Mouse (Mus musculus) urinary bladder, postnatal 25 days (tissue): ENCODE data around the gene Mrps17.
A peak's percentile ranks its signal among the peaks of the same experiment; 100 is the strongest.
"Not testable (repeated sequence)": the region's sequence is repeated elsewhere in the genome, so short reads cannot be mapped to it uniquely, and the experiment has no call there.

Experiments
- DNase-seq: peaks from one replicate; pipeline ENCODE4 v3.0.0; 2022; ENCODE audit warnings: low spot score

The Mrps17 gene

DNA sequence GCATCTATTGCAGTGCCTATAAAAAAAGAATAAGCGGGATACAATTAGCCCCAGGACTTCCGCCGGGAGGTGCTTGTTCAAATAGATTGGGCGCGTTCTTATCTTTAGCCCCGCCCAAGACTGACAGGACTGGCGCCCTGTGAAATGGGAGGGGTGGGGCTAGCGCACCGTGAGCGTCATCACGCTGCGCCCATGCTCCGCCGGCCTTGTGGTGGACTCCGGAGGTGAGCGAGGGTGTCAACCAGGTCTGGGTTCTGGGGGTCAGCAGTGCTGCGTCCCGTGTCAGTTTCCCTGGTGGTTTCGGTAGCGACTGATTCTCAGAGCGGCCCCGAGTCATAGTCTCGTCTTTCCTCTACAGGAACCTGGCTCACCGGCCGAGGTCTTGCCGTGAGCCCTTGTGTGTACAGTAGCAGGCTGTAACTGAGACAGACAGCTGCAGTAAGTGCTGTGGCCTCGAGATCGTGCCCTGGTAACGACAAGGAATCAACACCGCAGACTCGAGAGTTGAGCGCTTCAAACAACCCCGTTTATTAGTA is at the start of gene Mrps17:
Gene Mrps17, plus strand, starts transcription at position 172 of the 536 bp plus-strand sequence.
- DNase-seq = peak; percentile 88

GRCm38 (mm10) chr5:129666271-129666909 is 48.9 kb upstream of the Mrps17 start:
- no peak for DNase-seq

- DNase-seq = no peak
Observed at GRCm38 (mm10) chr5:129667851-129668250, 47.4 kb upstream of the Mrps17 start.

DNA sequence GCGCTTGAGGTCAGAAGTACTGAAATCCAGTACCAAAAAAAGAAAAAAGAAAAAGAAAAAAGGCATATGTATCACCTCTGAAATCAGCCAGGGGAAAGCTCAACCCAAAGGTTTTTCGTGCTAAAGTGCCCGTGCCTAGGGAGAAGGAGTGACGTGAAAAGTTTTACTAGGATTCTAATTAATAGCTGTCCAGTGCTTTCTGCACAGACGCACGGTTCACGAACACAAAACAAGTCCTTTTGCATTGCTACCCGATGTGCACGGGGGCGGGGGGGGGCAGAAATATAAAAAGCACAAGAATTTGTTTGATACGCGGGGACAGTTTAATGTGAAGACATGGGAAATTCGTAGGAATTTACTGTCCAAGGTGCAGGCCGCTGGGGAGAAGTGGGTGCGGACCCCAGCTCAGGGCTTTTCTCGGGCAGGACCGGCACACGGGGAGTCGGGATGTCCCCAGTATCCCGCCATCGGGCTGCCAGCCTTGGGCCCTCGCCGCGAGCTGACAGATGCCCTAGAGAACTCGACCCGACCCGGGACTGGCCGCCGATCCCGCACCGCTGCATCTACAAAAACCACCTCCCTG is 45.8 kb upstream of the Mrps17 start:
- DNase-seq = peak; percentile 78

DNA sequence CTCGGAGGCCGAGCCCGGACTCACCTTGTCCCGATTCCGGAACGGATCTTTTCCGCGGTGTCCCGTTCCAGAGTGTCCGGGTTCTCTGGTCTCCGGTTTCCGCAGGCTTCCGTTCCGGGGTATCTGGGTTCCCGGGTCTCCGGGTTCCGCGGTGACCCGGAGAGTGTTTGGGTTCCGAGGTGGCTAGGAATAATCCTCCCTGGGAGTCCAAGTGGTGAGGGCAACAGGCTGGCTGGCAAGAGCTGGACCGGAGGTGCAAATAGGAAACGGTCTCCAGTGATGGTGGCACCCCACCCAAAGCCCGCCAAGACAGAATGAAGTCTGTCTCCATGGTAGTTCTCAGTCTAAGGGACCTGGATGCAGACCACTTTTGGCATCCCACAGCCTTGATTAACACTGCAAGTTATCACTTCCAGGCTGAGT is 45.2 kb upstream of the Mrps17 start, which contains the start of gene Zfp11:
Gene Zfp11, minus strand, starts transcription at position 64 of the 423 bp plus-strand sequence.
- no peak for DNase-seq

DNA sequence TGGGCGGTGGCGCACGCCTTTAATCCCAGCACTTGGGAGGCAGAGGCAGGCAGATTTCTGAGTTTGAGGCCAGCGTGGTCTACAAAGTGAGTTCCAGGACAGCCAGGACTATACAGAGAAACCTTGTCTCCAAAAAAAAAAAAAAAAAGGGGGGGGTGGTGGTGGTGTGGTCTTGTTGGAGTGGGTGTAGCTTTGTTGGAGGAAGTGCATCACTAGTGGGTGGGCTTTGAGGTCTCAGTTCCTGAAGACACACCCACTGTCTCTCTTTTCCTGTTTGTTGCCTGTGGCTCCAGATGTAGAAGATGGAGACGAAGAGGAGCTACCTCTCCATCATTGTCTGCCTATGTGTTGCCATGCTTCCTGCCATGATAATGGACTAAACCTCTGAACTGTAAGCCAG is 30.2 kb upstream of the Mrps17 start:
- not testable (repeated sequence) for DNase-seq

GRCm38 (mm10) chr5:129687621-129688020 is 27.7 kb upstream of the Mrps17 start:
- no peak for DNase-seq

DNA sequence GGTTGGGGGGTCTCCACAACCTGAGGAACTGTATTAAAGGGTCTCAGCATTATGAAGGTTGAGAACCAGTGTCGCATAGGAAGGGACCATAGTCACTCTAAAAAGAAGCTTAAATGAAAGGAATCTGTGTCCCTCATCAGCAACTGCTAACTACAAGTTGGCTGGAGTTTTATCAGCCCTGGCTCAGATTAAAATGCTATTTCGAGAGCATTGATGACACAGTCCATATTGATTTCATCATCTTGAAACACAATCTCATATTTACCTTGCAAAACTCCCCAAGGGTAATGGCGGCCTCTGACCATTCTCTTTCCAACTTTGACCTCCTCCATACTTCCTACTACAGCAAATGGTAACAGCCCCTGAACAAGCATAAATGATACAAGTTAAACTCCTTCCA is 24.8 kb upstream of the Mrps17 start:
- no peak for DNase-seq

DNA sequence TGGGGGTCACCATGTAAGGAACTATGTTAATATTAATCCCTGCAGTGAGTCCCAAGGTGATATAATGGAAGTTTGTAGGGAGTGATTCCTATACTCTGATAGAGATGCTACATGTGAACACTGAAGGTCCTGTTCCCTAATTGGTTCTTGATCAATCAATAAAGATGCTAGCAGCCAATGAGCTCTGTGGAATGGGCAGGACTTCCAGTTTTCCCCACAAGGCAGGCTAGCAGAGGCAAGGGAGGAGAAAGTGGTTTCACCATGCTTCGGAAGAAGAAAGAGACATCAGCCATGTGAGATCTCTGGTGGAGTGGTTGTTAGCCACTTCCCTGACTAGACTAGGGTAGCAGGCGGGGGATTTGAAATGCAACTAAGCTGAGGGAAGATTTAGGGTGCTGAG is 14.8 kb upstream of the Mrps17 start:
- no peak for DNase-seq

DNA sequence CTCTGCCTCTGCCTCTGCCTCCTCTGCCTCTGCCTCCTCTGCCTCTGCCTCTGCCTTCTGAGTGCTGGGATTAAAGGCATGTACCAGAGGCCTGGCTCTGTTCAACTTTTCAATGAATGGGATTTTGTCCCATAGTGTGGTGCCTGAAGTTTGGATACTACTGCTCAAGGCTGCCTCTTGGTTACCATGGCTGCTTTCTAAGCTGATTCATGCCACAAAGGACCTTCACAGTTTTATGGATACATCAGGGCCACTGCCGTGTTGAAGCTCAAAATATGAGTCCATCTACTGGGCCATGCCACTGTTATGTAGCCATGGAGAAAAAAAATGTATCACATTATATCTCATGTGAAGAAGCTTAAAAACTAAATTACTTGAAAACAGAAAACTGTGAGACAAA is 13.6 kb upstream of the Mrps17 start:
- DNase-seq = no peak

GRCm38 (mm10) chr5:129703368-129703767 is 11.9 kb upstream of the Mrps17 start:
- no peak for DNase-seq

DNA sequence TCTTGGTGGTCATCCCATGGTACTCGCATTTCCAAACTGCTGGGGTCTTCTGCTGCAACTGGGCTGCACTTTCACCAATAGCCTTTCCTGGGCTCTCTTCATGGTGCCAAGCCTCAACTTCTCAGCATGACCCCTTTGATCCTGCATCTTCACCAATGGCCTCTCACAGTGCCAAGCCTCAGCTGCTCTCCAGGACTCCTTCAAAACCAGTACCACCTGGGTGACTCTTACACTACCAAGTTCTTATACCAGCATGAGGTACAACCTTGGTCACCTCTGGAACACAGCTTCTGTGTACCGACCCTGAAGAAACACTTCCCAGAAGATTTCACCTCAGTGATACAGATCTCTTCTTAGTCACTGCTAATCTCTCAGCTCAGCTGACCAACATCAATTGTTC is 6.9 kb upstream of the Mrps17 start, which contains the start of gene Sept14:
Gene Sept14, minus strand, starts transcription at position 101 of the 400 bp plus-strand sequence.
- DNase-seq = no peak

DNA sequence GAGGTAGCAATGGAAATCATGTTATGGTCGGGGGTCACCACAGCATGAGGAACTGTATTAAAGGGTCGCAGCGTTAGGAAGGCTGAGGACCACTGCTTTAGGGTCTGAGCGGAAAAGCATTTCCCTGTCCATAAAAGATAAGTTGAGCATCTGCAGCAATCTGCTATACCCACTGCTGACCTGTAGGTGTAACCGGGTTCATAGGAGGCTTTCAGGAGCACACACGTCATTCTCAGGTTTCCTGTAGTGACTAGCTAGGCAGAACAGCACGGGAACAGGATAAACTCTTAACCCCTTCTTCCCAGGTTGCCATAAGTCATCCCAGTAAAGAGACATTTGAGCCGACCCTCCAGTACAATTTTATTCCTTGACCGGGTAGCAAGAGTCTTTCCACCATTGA is 1.7 kb downstream of the Mrps17 start:
- DNase-seq = no peak

DNA sequence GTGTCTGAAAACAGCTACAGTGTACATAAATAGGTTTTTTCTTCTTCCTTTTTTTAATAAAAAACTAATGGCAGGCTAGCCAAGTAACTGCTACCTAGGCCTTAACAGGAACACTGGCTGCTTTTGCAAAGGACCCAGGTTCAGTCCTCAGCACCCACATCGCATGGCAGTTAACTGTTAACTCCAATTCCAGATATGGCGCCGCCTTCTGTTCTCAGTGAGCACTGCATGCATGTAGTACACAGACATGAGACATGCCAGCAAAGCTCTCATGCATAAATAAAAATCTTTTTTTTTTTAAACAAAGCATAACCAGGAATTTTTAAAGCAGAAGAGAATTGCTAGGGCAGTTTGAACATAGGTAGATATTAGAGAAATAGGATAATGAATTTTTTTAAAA is 4.9 kb downstream of the Mrps17 start:
- DNase-seq = no peak

DNA sequence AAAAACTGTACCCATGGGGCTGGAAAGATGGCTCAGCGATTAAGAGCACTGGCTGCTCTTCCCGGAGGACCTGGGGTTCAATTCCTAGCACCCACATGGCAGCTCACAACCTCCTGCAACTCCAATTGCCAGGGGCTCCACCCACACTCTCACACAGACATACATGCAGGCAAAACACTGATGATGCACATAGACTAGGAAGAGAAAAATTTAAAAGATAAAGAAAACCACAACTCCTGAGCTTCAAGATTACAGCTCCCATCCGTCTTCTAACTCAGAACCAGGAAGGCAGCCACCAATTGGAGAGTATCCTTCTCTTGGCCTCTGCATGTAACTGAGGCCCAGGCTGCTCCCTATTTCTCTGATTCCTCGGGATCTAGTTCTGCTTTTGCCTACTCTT is 9.0 kb downstream of the Mrps17 start:
- DNase-seq = no peak

GRCm38 (mm10) chr5:129724834-129725773 is 9.8 kb downstream of the Mrps17 start, which contains the start of gene Nipsnap2:
Gene Nipsnap2, plus strand, starts transcription at chr5:129725063.
- DNase-seq = peak; percentile 94

- no peak for DNase-seq
Observed at GRCm38 (mm10) chr5:129725774-129726392, 10.6 kb downstream of the Mrps17 start.

DNA sequence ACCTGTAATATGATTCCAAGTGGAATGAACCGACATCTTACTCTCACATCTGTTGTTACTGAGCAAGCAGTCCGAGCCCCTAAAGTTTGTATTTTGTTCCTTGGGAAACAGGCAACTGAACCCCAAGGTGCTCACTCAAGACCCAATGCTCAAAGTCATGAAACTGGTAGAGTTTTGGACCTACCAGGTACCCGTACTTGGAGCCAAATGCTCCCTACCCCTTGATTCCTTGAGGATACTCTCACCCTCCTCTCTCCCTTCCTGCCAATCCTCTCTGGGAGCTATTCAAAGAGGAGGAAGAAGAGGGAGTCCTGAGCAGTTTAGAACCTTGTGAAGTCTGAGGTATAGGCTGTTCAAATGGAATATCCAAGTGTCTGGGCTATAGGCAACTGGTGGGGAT is 11.5 kb downstream of the Mrps17 start:
- no peak for DNase-seq

DNA sequence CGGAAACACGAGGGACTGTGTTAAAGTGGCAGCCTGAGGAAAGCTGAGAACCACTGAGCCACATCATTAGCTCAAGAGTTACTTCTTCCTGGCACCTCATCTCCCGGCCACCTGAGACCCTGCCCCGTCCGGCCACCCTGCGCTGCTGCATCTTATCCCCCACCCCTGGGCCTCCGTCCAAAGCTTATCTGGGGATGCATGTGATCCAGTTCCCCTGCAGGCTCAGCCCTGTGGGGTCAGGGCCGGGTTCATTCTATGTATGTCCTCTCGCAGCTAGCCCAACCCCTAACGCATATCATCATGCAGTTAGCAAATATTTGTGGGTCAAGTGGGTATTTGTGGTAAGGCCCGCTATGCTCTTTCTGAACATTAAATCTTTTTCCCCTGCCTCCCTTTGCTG is 14.0 kb downstream of the Mrps17 start:
- no peak for DNase-seq

DNA sequence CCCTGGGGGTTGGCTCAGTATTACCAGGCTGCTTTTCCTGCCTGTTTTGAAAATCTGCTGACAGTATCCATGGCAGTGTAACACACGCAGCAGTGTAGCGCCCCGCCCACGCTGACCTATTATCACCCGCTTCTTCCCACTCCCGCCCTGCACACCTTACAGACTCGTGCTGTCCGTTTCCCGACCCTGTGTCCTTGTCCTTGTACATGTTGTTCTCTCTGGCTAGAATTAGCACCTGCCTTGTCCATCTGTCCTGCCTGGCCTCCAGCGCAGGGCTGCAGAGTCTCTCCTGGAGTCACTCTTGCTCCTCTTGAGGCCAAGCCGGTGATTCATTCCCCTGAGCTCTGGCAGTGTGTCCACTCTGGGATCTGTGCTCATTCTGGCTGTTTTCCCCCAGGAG is 15.0 kb downstream of the Mrps17 start:
- DNase-seq = no peak

GRCm38 (mm10) chr5:129731021-129731420 is 15.7 kb downstream of the Mrps17 start:
- no peak for DNase-seq

DNA sequence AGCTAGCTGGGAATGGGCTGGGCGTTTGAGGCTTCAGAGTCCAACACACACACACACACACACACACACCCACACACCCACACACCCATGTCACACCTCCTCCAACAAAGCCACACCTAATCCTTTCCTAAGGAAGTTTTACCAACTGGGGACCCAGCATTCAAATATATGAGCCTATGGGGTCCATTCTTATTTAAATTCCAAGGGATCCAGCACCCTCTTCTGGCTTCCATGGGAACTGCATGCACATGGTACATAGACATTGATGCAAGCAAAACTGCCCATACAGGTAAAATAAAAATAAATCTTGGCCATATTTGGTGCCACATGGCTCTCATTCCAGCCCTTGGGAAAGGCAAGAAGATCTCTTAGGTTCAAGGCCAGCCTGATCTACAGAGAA is 25.7 kb downstream of the Mrps17 start:
- no peak for DNase-seq
